Mouse (Mus musculus) kidney, embryonic 15.5 days (tissue): ENCODE results near the gene Rdm1. TPM values are rescaled to one million over a fixed set of nuclear protein-coding genes. Genes with fewer than 3 reads are reported as not detected.
"Not testable (repeated sequence)": the region's sequence is repeated elsewhere in the genome, so short reads cannot be mapped to it uniquely, and the experiment has no call there.

Experiments used
- ATAC-seq: fragments of 200-750 bp; cut with Nextera tagmentation; replicated peaks from 2 replicates; pipeline ENCODE4 v1.8.0; 2017; ENCODE audit warnings: moderate TSS enrichment; ENCODE audit not compliant: low FRiP score
- H3K27ac ChIP-seq: fragments of 300-500 bp; sonication (generic); 2 replicates; pipeline ENCODE4 v1.5.1; 2015; ENCODE audit warnings: mild to moderate bottlenecking, inconsistent platforms
- H3K27me3 ChIP-seq: fragments of 300-500 bp; sonication (generic); 2 replicates; pipeline ENCODE4 v1.6.1; 2015; ENCODE audit warnings: inconsistent platforms
- H3K36me3 ChIP-seq: fragments of 300-500 bp; sonication (generic); 2 replicates; pipeline ENCODE4 v1.6.1; 2015; ENCODE audit warnings: inconsistent platforms
- H3K4me1 ChIP-seq: fragments of 300-500 bp; sonication (generic); 2 replicates; pipeline ENCODE4 v1.6.1; 2015; ENCODE audit warnings: inconsistent platforms
- H3K4me2 ChIP-seq: fragments of 300-500 bp; sonication (generic); 2 replicates; pipeline ENCODE4 v1.6.1; 2015; ENCODE audit warnings: moderate library complexity, mild to moderate bottlenecking, inconsistent platforms
- H3K4me3 ChIP-seq: fragments of 300-500 bp; sonication (generic); replicated peaks from 2 replicates; pipeline ENCODE4 v1.5.1; 2015; ENCODE audit warnings: mild to moderate bottlenecking, inconsistent platforms
- H3K9ac ChIP-seq: fragments of 300-500 bp; sonication (generic); 2 replicates; pipeline ENCODE4 v1.6.1; 2015; ENCODE audit warnings: mild to moderate bottlenecking, inconsistent platforms
- H3K9me3 ChIP-seq: fragments of 300-500 bp; sonication (generic); replicated peaks from 2 replicates; pipeline ENCODE4 v1.6.1; 2016; ENCODE audit warnings: inconsistent platforms
- WGBS: fragments of 180-500 bp; shearing (Covaris S2); methylation state at CpG from one replicate; pipeline ENCODE4 v1.1.7; 2015; ENCODE audit warnings: mixed read lengths; 5-methylcytosine and 5-hydroxymethylcytosine counted together
- polyA plus RNA-seq: library from polyadenylated mRNA; unstranded; fragments of >200 nt; fragmentation: Nextera tagmentation; extraction: Ambion mirVana; gene quantifications from 2 replicates; pipeline ENCODE4 v1.2.1, GENCODE M21; 2015

Rdm1 gene
- polyA plus RNA-seq, 1 experiment from 2014 or later, result 35.5 TPM

- not testable (repeated sequence) for H3K9ac ChIP-seq, ATAC-seq, H3K36me3 ChIP-seq, H3K27ac ChIP-seq, H3K4me3 ChIP-seq, H3K4me2 ChIP-seq, H3K9me3 ChIP-seq, H3K27me3 ChIP-seq
- peaks cover 16% of the 10 kb centered on the region for H3K4me1 ChIP-seq
- WGBS, result 79% methylated on average over 11 of the region's 11 CpGs
These were observed 6.9 kb upstream of the Rdm1 start for GRCm38 (mm10) chr11:101620022-101620655.

- Histone ChIP-seq H3K4me2 (peak overlapping the region; percentile 86), H3K4me3 (peak overlapping the region; percentile 56), H3K9me3 (no peaks in the 10 kb centered on the region), H3K9ac (peak overlapping the region; percentile 52), H3K27ac (peak overlapping the region; percentile 100), H3K36me3 (no peaks in the 10 kb centered on the region), H3K4me1 (peaks cover 8% of the 10 kb centered on the region), H3K27me3 (no peaks in the 10 kb centered on the region)
- 2% methylated on average over 8 of the region's 8 CpGs for WGBS
- peak; percentile 16; the same call in 1 of the 2 replicates for ATAC-seq
These were observed 373 bp upstream of the Rdm1 start for GRCm38 (mm10) chr11:101626649-101626994.

- Histone ChIP-seq H3K4me1 (peaks cover 8% of the 10 kb centered on the region), H3K4me2 (peak overlapping the region; percentile 86), H3K9me3 (no peaks in the 10 kb centered on the region), H3K27ac (peak overlapping the region; percentile 100), H3K27me3 (no peaks in the 10 kb centered on the region), H3K36me3 (peaks cover 2% of the 10 kb centered on the region; the same call in 1 of the 2 replicates), H3K4me3 (peak overlapping the region; percentile 56), H3K9ac (peak overlapping the region; percentile 57)
- WGBS, result under 1% methylated on average over 33 of the region's 33 CpGs
- ATAC-seq, result peak; percentile 59
These were observed 1.0 kb downstream of the Rdm1 start for GRCm38 (mm10) chr11:101627857-101628559.

- H3K9ac ChIP-seq, H3K27me3 ChIP-seq, H3K9me3 ChIP-seq, H3K27ac ChIP-seq, H3K36me3 ChIP-seq, H3K4me1 ChIP-seq, ATAC-seq: not testable (repeated sequence)
- Histone ChIP-seq H3K4me2 (peak overlapping the region; percentile 86), H3K4me3 (peak overlapping the region; percentile 56)
- WGBS, result 72% methylated on average over 4 of the region's 5 CpGs
These were observed 1.9 kb downstream of the Rdm1 start for GRCm38 (mm10) chr11:101628733-101629417.

- Histone ChIP-seq H3K27ac (0 out of 2 replicates have a peak overlapping the region, but pooled peaks have one; percentile 41), H3K9ac (no peak overlapping the region), H3K36me3 (peaks cover 20% of the 10 kb centered on the region), H3K9me3 (no peaks in the 10 kb centered on the region), H3K4me1 (peaks cover 11% of the 10 kb centered on the region), H3K27me3 (no peaks in the 10 kb centered on the region), H3K4me3 (no peak overlapping the region), H3K4me2 (0 out of 2 replicates have a peak overlapping the region, but pooled peaks have one; percentile 12)
- WGBS, result 36% methylated on average over 10 of the region's 10 CpGs
- peak; percentile 49; the same call in 1 of the 2 replicates for ATAC-seq
These were observed 8.7 kb downstream of the Rdm1 start for GRCm38 (mm10) chr11:101635660-101636059.

- no peak overlapping the region for H3K4me3 ChIP-seq
- no peak overlapping the region for H3K27ac ChIP-seq
- no peaks in the 10 kb centered on the region for H3K9me3 ChIP-seq
- H3K9ac ChIP-seq, result no peak overlapping the region
- peaks cover 18% of the 10 kb centered on the region for H3K4me1 ChIP-seq
- no peaks in the 10 kb centered on the region for H3K27me3 ChIP-seq
- H3K36me3 ChIP-seq, result peaks cover 9% of the 10 kb centered on the region
- no peak overlapping the region for H3K4me2 ChIP-seq
- 91% methylated on average over 4 of the region's 4 CpGs for WGBS
- no peak for ATAC-seq
These were observed 12.8 kb downstream of the Rdm1 start for GRCm38 (mm10) chr11:101639761-101640160.

GRCm38 (mm10) chr11:101640857-101641709 is 14.1 kb downstream of the Rdm1 start:
- Histone ChIP-seq H3K4me2 (peak overlapping the region; percentile 58), H3K4me3 (peak overlapping the region; percentile 43), H3K9ac (0 out of 2 replicates have a peak overlapping the region, but pooled peaks have one; percentile 26), H3K27ac (peak overlapping the region; percentile 85)
- H3K9me3 ChIP-seq, H3K4me1 ChIP-seq, H3K36me3 ChIP-seq, H3K27me3 ChIP-seq: not testable (repeated sequence)
- 5% methylated on average over 53 of the region's 53 CpGs for WGBS
- peak; percentile 67 for ATAC-seq

GRCm38 (mm10) chr11:101641710-101642642 is 15.0 kb downstream of the Rdm1 start:
- Histone ChIP-seq H3K4me2 (peak overlapping the region; percentile 58; the same call in 1 of the 2 replicates), H3K27ac (peak overlapping the region; percentile 85), H3K4me3 (0 out of 2 replicates have a peak overlapping the region, but pooled peaks have one; percentile 43), H3K4me1 (peaks cover 10% of the 10 kb centered on the region; the same call in 1 of the 2 replicates)
- not testable (repeated sequence) for H3K36me3 ChIP-seq, H3K9ac ChIP-seq, H3K27me3 ChIP-seq, H3K9me3 ChIP-seq
- peak; percentile 85 for ATAC-seq
- 6% methylated on average over 14 of the region's 26 CpGs for WGBS

GRCm38 (mm10) chr11:101642931-101643330 is 15.9 kb downstream of the Rdm1 start:
- Histone ChIP-seq H3K27ac (0 out of 2 replicates have a peak overlapping the region, but pooled peaks have one; percentile 75), H3K9ac (no peak overlapping the region), H3K4me3 (no peak overlapping the region), H3K27me3 (no peaks in the 10 kb centered on the region), H3K4me1 (peaks cover 10% of the 10 kb centered on the region; the same call in 1 of the 2 replicates), H3K4me2 (no peak overlapping the region), H3K9me3 (no peaks in the 10 kb centered on the region), H3K36me3 (no peaks in the 10 kb centered on the region)
- WGBS, result 57% methylated on average over 5 of the region's 5 CpGs
- ATAC-seq, result no peak

- 68% methylated on average over 3 of the region's 3 CpGs for WGBS
- H3K27me3 ChIP-seq, result no peaks in the 10 kb centered on the region
- H3K4me2 ChIP-seq, result no peak overlapping the region
- no peaks in the 10 kb centered on the region for H3K9me3 ChIP-seq
- ATAC-seq, result no peak
- H3K9ac ChIP-seq, result no peak overlapping the region
- H3K27ac ChIP-seq, result 0 out of 2 replicates have a peak overlapping the region, but pooled peaks have one; percentile 75
- no peak overlapping the region for H3K4me3 ChIP-seq
- H3K4me1 ChIP-seq, result peaks cover 10% of the 10 kb centered on the region; the same call in 1 of the 2 replicates
- H3K36me3 ChIP-seq, result no peaks in the 10 kb centered on the region
These were observed 17.6 kb downstream of the Rdm1 start for GRCm38 (mm10) chr11:101644591-101644990.
